Comparison of ENCODE assay signal across 17 mouse cellular contexts in genomic region chr1:52795927-52796326, GRCm38 (mm10).
"Had no signal": no experiment of that assay in that cellular context is flagged by ENCODE, and none has a peak within 500 bp of the region (broad histone marks: within the 10 kb centered on the region; RNA-seq: fewer than 3 reads in every experiment).

No protein-coding gene starts in this region.

- ATAC-seq: lung, postnatal 0 days; midbrain, embryonic 13.5 days; midbrain, embryonic 15.5 days had no signal

- H3K27me3 ChIP-seq: lung, embryonic 15.5 days; megakaryocyte, embryonic 14.5 days; midbrain, embryonic 13.5 days; midbrain, embryonic 15.5 days; neural tube, embryonic 12.5 days; stomach, embryonic 15.5 days had no signal

- H3K4me2 ChIP-seq: lung, embryonic 15.5 days; midbrain, embryonic 11.5 days; midbrain, embryonic 13.5 days; midbrain, embryonic 15.5 days; neural tube, embryonic 12.5 days; stomach, embryonic 15.5 days had no signal

- H3K9ac ChIP-seq: lung, embryonic 15.5 days; midbrain, embryonic 13.5 days; midbrain, embryonic 15.5 days; neural tube, embryonic 12.5 days; stomach, embryonic 15.5 days had no signal

- H3K9me3 ChIP-seq: lung, embryonic 15.5 days; megakaryocyte, embryonic 14.5 days; midbrain, embryonic 13.5 days; midbrain, embryonic 15.5 days; neural tube, embryonic 12.5 days; stomach, embryonic 15.5 days had no signal

- H3K36me3 ChIP-seq: stomach, embryonic 15.5 days had no signal

- H3K27ac ChIP-seq: lung, embryonic 15.5 days; macrophage; midbrain, embryonic 13.5 days; midbrain, embryonic 15.5 days; neural tube, embryonic 12.5 days; stomach, embryonic 15.5 days; stomach, postnatal 0 days had no signal

- DNase-seq: lung, adult 2 months; lung, postnatal 14 days; lung, postnatal 36 days; right cerebral cortex, postnatal 14 days; thymus, adult 2 months; thymus, postnatal 25 days; thymus, postnatal 4 days had no signal

- H3K4me1 ChIP-seq: midbrain, embryonic 13.5 days; midbrain, embryonic 15.5 days; neural tube, embryonic 12.5 days had no signal

- H3K4me3 ChIP-seq: lung, embryonic 15.5 days; megakaryocyte, embryonic 14.5 days; midbrain, embryonic 13.5 days; midbrain, embryonic 15.5 days; neural tube, embryonic 12.5 days; stomach, embryonic 15.5 days had no signal
